Mouse (Mus musculus) fat pad, adult 2 months (tissue): ENCODE measurements around the gene Gm10490.
A peak's percentile ranks its signal among the peaks of the same experiment; 100 is the strongest.
"Not testable (repeated sequence)": the region's sequence is repeated elsewhere in the genome, so short reads cannot be mapped to it uniquely, and the experiment has no call there.

Source experiments
- DNase-seq: peaks from one replicate; pipeline ENCODE4 v3.0.0-alpha.2; 2011; ENCODE audit warnings: low read depth, low spot score; ENCODE audit errors: extremely low read depth

Gm10490 gene

DNA sequence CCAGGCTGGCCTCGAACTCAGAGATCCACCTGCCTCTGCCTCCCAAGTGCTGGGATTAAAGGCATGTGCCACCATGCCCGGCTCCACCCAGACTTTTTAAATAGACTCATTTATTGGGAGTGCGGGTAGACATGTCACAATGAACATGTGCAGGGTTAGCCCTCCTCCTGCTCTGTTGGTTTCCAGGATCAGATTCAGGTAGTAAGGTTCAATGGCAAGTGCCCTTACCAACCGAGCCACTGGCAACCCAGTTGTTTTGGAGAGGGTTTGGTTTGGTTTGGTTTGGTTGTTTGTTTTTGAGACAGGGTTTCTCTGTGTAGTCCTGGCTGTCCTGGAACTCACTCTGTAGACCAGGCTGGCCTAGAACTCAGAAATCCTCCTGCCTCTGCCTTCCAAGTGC is at the start of gene Gm10490:
Gene Gm10490, plus strand, starts transcription at position 301 of the 400 bp plus-strand sequence.
- DNase-seq = not testable (repeated sequence)

DNA sequence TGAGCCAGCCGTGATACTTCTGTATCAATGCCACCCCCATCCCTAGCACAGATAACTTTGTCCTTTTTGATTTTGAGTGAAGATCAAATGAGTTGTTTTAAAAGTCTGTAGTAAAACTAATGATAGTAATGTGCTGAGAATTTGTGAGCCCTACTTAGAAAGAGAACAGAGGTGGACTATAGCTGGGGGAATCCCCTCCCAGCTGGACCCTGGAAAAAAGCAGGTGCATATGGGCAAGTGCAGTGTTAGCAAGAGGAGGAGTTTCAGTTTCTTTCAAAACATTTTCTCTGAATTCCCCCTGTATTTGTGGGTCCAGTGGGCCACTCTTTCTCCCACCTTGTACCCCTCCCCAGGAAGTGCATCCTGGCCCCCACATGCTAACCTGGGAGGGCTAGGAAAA is 46.2 kb upstream of the Gm10490 start:
- DNase-seq = no peak

GRCm38 (mm10) chrX:7864551-7864950 is 44.8 kb upstream of the Gm10490 start:
- DNase-seq = no peak

DNA sequence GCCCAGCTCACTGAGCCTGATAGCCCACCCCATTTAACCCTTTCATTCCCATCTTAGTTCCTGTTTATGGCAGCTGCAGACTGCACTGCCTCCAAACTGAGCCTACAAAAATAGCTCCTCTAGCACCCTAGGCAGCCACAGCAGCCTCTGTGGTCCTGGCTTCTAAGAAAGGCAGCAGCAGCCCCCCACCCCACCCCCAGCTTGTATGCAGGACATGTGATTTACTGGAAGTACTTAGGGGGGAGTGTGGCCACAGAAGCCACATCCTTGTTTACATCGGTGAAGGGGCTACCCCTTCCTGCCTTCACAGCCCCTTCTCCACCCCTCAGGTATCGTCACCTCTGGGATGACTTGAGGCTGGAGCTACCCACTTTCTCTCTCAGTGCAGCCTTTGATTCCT is 44.0 kb upstream of the Gm10490 start:
- no peak for DNase-seq

DNA sequence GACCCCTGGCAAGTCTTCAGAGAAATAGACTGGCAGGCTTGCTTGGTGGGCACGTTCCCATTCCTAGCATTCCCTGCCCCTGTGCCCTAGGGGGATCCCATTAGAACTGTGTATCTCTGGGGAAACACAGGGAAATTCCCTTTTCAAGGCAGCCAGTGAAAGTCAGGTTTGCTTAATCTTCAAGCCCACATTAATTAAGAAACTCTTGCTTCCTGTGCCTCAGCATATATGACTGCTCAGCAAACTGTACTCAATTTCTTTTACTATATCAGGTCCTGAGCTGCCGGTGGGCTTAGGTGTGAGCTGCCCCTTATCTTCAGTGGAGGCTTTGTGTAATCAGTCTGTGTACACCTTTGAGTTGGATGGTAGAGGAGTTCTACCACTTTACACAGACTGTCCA is 43.6 kb upstream of the Gm10490 start:
- no peak for DNase-seq

- no peak for DNase-seq
These were observed 42.2 kb upstream of the Gm10490 start for GRCm38 (mm10) chrX:7867141-7867540.

GRCm38 (mm10) chrX:7868506-7868905 is 40.8 kb upstream of the Gm10490 start:
- no peak for DNase-seq

GRCm38 (mm10) chrX:7869826-7870225 is 39.5 kb upstream of the Gm10490 start:
- no peak for DNase-seq

GRCm38 (mm10) chrX:7878007-7878419 is 31.3 kb upstream of the Gm10490 start, which contains the start of gene Pim2:
Gene Pim2, plus strand, starts transcription at chrX:7878262.
- peak; percentile 37 for DNase-seq

DNA sequence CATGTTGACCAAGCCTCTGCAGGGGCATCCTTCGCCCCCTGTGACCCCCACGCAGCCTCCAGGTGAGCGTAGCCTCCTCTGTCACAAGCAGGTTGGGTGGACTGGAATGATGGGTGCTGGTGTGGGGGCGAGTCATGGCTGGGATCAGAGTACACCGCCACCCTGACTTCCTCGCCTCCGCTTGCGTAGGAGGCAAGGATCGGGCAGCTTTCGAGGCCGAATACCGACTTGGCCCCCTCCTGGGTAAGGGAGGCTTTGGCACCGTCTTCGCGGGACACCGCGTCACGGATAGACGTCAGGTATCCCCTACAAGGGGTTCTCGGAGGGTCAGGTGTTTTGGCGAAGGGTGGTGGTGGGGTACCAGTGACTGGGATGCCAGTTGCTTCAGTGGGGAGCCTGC is 30.8 kb upstream of the Gm10490 start:
- DNase-seq = no peak

DNA sequence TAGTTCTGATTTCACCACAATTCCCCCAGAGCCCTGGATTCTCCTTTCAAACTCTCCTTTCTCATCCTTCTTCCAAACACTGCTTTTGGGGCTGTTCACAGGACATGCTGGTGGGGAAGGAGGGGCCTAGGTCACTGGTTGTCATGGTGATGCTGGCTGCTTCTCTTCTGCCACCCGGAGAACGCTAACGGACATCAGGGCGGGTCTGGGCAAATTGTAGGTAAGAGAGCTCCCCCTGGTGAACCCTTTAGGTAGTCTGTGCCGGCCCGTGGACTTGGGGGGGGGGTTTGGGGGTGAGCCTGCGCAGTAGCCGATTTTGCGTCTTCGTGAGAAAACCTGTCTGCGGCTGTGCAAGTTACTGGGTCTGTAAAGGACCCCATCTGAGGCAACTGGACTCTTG is 29.5 kb upstream of the Gm10490 start:
- no peak for DNase-seq

- peak; percentile 64 for DNase-seq
These were observed 25.3 kb upstream of the Gm10490 start, which contains the start of gene Slc35a2 for GRCm38 (mm10) chrX:7883841-7884567. Gene Slc35a2, plus strand, starts transcription at chrX:7884028.

GRCm38 (mm10) chrX:7898211-7898610 is 11.1 kb upstream of the Gm10490 start:
- DNase-seq = no peak

DNA sequence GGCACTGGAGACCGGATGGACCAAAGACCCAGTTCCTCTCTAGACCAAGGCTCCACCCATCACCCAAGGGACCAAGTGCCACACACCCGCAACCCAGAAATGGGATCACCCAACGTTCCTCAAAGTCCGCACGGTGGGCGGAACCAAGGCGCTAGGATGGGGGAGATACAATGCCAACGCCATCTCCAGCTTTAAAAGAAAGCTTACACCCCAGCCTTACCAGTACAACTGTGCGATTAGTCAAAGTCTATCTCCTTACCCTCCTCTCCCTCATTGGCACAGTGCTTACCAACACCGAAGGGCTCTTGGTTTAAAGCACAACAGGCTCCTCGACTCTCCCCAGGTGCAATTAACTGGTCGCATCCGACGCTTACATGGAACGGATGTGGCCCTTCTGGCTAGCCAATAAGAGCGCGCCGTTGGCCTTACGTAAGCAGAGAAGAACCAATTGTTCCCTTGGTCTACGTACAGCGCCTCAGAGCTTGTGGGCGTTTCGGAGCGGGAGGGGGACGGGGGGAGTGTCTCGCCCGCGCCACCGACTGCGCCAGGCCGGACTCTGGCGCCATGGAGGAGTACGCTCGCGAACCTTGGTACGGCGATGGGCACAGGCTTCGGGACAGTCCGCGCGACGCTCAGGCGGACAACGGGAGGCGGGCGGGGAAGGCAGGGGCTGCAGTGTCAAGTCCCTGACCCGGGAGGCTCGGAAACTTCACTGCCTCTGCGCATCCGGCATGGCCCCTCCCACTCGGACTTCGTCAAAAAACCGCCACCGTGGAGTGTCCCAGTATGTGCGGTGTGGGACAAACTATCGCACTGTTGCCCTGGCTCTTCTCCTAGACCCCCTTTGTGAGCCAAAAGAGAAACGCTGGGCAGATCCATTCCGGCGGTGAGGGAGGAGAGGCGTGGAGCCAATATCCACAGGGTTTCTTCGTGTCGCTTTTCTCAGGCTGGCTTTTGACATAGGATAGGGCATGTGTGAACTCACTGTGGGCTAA is 10.2 kb upstream of the Gm10490 start, which contains the start of the genes Pqbp1 and Timm17b:
Gene Pqbp1, minus strand, starts transcription at position 390 of the 995 bp plus-strand sequence.
Gene Timm17b, plus strand, starts transcription at position 478 of the 995 bp plus-strand sequence.
- peak; percentile 54 for DNase-seq

DNA sequence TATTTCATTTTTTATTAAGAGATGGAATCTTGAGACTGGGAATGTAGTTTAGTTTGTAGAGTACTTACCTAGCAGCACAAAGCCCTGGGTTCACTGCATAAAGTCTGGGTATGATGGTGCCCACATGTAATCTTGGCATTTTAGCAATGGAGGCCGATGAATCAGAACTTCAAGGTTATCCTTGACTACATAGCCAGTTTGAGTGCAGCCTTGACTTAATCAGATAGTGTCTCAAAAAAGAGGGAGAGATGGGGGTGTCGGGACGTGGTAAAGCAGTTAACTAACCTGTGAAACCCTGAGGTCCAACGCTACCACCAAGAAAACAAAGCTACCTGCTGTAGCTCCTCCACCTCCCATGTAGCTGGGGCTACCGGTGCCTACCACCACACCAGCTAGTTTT is 4.9 kb upstream of the Gm10490 start:
- no peak for DNase-seq

DNA sequence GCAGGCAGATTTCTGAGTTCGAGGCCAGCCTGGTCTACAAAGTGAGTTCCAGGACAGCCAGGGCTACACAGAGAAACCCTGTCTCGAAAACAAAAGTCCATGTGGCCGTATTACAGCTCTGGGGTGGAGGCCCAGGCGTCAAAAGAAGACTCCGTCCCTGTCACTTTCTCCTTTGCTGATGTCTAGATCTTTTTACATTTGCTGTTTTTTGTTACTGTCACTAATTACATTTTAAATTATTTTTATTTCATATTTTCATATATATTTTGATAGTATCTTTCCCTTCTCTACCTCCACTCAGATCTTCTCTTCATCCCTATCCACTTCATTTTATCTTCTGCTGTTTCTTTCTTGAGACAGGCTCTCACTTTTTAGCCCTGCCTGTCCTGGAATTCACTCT is 1.6 kb upstream of the Gm10490 start, which contains the start of gene Gm10491:
Gene Gm10491, minus strand, starts transcription at position 101 of the 400 bp plus-strand sequence.
- no peak for DNase-seq

DNA sequence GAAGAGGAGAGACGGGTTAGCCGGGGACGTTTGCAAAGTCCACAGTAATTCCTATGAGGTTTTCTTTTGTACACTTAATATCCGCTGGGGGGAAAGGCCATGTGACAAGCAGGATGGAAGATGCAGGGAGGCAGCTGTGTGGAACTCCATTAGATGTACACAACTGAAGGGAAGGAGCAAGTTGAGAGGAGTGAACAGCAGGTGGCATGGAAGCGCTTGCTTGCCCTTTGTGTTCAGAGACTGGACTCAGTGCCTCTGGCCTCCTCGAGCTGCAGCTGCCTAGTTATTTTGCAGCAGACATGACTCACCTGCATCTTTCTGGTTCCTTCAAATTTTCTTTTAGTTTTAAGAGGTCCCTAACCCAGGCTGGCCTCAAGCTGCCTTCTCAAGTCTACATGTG is 1.1 kb downstream of the Gm10490 start:
- DNase-seq = no peak

DNA sequence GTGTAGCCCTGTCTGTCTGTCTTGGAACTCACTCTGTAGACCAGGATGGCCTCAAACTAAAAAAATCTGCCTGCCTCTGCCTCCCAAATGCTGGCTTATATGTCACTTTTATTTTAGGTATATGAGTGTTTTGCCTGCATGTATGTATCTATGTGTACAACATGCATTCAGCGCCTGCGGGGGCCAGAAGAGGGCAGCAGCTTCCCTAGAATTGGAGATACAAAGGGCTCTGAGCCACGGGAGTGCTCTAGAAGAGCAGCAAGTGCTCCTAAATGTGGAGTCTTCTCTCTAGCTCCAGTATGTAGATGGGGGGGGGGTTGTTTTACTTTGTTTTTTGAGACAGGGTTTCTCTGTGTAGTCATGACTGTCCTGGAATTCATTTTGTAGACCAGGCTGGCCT is 6.3 kb downstream of the Gm10490 start:
- DNase-seq = not testable (repeated sequence)

GRCm38 (mm10) chrX:7917960-7918359 is 8.6 kb downstream of the Gm10490 start:
- not testable (repeated sequence) for DNase-seq

DNA sequence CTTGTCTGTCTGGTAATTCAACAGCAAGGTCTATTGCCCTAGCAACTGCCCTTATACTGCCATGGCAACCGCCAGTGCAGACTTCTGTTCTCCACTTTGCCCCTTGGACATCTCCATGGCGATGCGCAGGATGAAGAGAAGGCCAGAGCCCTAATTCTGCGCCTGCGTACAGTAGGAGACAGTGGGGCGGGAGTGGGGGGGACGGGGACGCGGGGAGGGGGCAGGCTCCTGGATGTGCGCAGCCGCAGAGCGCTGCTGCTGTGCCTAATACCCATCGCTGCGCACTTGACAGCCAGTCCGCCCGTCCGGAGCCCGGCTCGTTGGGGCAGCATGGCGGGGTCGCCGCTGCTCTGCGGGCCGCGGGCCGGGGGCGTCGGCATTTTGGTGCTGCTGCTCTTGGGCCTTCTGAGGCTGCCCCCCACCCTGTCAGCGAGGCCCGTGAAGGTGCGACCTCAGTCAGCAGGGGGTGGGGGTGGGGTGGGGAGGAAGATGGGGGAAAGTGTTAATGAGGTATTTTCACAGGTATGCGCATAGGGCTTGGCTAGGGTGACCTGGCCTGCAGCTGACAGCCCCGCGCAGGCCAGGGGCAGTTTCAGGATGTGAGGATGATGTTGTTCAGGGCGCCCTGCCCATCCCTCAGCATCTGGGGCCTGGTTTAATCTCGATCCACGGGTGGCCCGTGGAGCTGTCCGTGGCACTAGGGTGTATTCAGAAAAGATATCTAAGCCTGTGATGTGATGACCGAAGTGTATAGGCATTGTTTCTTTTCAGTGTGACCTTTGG is 10.4 kb downstream of the Gm10490 start, which contains the start of gene Pcsk1n:
Gene Pcsk1n, plus strand, starts transcription at position 222 of the 783 bp plus-strand sequence.
- no peak for DNase-seq
